Mouse (Mus musculus) CH12.LX (cell line): ENCODE results near the gene Il6ra. TPM values are rescaled to one million over a fixed set of nuclear protein-coding genes. Genes with fewer than 3 reads are reported as not detected.

Source experiments
- DNase-seq: peaks from one replicate; pipeline ENCODE4 v3.0.0-alpha.2; 2013; ENCODE audit errors: extremely low read depth
- H3K27ac ChIP-seq: 2 replicates; pipeline ENCODE4 v1.5.1; 2012; ENCODE audit warnings: low read depth, mild to moderate bottlenecking, control low read depth, moderate library complexity; ENCODE audit not compliant: insufficient read depth
- H3K27me3 ChIP-seq: replicated peaks from 2 replicates; pipeline ENCODE3; 2012; ENCODE audit warnings: inconsistent platforms
- H3K36me3 ChIP-seq, 2 experiments: replicated peaks in 1 of 2; 2 replicates each; pipeline versions ENCODE3 to v1.6.1; 2012; ENCODE audit warnings: inconsistent platforms in 1 of 2, low read length in 1 of 2, mild to moderate bottlenecking in 1 of 2, mixed read lengths in 1 of 2, moderate library complexity in 1 of 2; ENCODE audit not compliant: control insufficient read depth in 1 of 2, insufficient read depth in 1 of 2
- H3K4me1 ChIP-seq, 2 experiments: 2 replicates each; pipeline ENCODE4 v1.6.1; 2012; ENCODE audit warnings: inconsistent platforms in 1 of 2, moderate library complexity in 1 of 2; ENCODE audit not compliant: insufficient read depth in 2 of 2, control insufficient read depth in 1 of 2
- H3K4me2 ChIP-seq: 2 replicates; pipeline ENCODE4 v1.6.1; 2012; ENCODE audit warnings: low read depth, mild to moderate bottlenecking, control low read depth; ENCODE audit not compliant: poor library complexity, insufficient read depth, severe bottlenecking
- H3K4me3 ChIP-seq, 3 experiments: fragments of 150-350 bp in 1 of 3; sonication (generic) in 1 of 3; replicated peaks in 1 of 3; 2 replicates each; pipeline versions ENCODE3 to v1.5.1; 2011 to 2012; ENCODE audit warnings: low read depth in 2 of 3, low read length in 2 of 3, mild to moderate bottlenecking in 2 of 3, moderate library complexity in 2 of 3, control low read depth in 1 of 3, improper control_type of control experiment in 1 of 3, inconsistent platforms in 1 of 3, mixed read lengths in 1 of 3; ENCODE audit not compliant: poor library complexity in 1 of 3
- H3K79me2 ChIP-seq: replicated peaks from 2 replicates; pipeline ENCODE4 v1.6.1; 2012; ENCODE audit warnings: mild to moderate bottlenecking, moderate library complexity; ENCODE audit not compliant: control insufficient read depth, poor library complexity, insufficient read depth, severe bottlenecking; ENCODE audit errors: extremely low read depth
- H3K9ac ChIP-seq: 2 replicates; pipeline ENCODE4 v1.6.1; 2012; ENCODE audit warnings: low read depth, mild to moderate bottlenecking, control low read depth, moderate library complexity; ENCODE audit not compliant: insufficient read depth
- H3K9me3 ChIP-seq: replicated peaks from 2 replicates; pipeline ENCODE3; 2012; ENCODE audit warnings: low read length, inconsistent platforms, mixed read lengths
- BHLHE40 ChIP-seq: IDR thresholded peaks from 2 replicates; pipeline ENCODE4 v1.6.1; 2011; ENCODE audit warnings: mild to moderate bottlenecking, low read depth, low read length, improper control_type of control experiment
- CHD1 ChIP-seq: IDR thresholded peaks from 2 replicates; pipeline ENCODE4 v1.6.1; 2012; ENCODE audit warnings: low read depth, low read length, improper control_type of control experiment, inconsistent platforms
- CHD2 ChIP-seq: IDR thresholded peaks from 2 replicates; pipeline ENCODE4 v1.6.1; 2011; ENCODE audit warnings: low read length, improper control_type of control experiment
- CTCF ChIP-seq, 2 experiments: IDR thresholded peaks in 1 of 2; conservative IDR thresholded peaks in 1 of 2; 2 replicates each; pipeline ENCODE4 v1.5.1; 2011 to 2012; ENCODE audit warnings: low read depth in 2 of 2, low read length in 2 of 2, improper control_type of control experiment in 1 of 2, inconsistent platforms in 1 of 2, mild to moderate bottlenecking in 1 of 2, moderate library complexity in 1 of 2
- E2F4 ChIP-seq: IDR thresholded peaks from 2 replicates; pipeline ENCODE4 v1.6.1; 2011; ENCODE audit warnings: low read depth, low read length, improper control_type of control experiment; ENCODE audit not compliant: insufficient replicate concordance
- ELF1 ChIP-seq: IDR thresholded peaks from 2 replicates; pipeline ENCODE4 v1.6.1; 2014; ENCODE audit warnings: low read depth, mild to moderate bottlenecking, inconsistent platforms, low read length, improper control_type of control experiment
- EP300 ChIP-seq: IDR thresholded peaks from 2 replicates; pipeline ENCODE4 v1.6.1; 2011; ENCODE audit warnings: low read length, improper control_type of control experiment
- ETS1 ChIP-seq: conservative IDR thresholded peaks from 2 replicates; pipeline ENCODE4 v1.6.1; 2012; ENCODE audit warnings: low read depth, mild to moderate bottlenecking, inconsistent platforms, low read length, improper control_type of control experiment, moderate library complexity
- GABPA ChIP-seq: IDR thresholded peaks from 2 replicates; pipeline ENCODE4 v1.6.1; 2012; ENCODE audit warnings: low read depth, low read length, improper control_type of control experiment, inconsistent platforms; ENCODE audit not compliant: insufficient replicate concordance
- HCFC1 ChIP-seq: IDR thresholded peaks from 2 replicates; pipeline ENCODE4 v1.6.1; 2012; ENCODE audit warnings: low read depth, mild to moderate bottlenecking, inconsistent platforms, low read length, improper control_type of control experiment
- IRF4 ChIP-seq: IDR thresholded peaks from 2 replicates; pipeline ENCODE4 v1.6.1; 2014; ENCODE audit warnings: low read depth, mild to moderate bottlenecking, inconsistent platforms, low read length, improper control_type of control experiment
- JUN ChIP-seq: IDR thresholded peaks from 2 replicates; pipeline ENCODE4 v1.6.1; 2011; ENCODE audit warnings: low read depth, mild to moderate bottlenecking, low read length, improper control_type of control experiment, moderate library complexity; ENCODE audit not compliant: insufficient read depth
- JUND ChIP-seq: conservative IDR thresholded peaks from 2 replicates; pipeline ENCODE4 v1.6.1; 2011; ENCODE audit warnings: low read depth, low read length, improper control_type of control experiment
- KAT2A ChIP-seq: IDR thresholded peaks from 2 replicates; pipeline ENCODE4 v1.6.1; 2012; ENCODE audit warnings: low read length, improper control_type of control experiment, inconsistent platforms; ENCODE audit not compliant: insufficient replicate concordance
- MAFK ChIP-seq: IDR thresholded peaks from 2 replicates; pipeline ENCODE4 v1.6.1; 2011; ENCODE audit warnings: low read length, improper control_type of control experiment; ENCODE audit not compliant: insufficient replicate concordance
- MAX ChIP-seq: IDR thresholded peaks from 2 replicates; pipeline ENCODE4 v1.6.1; 2011; ENCODE audit warnings: low read length, improper control_type of control experiment
- MAZ ChIP-seq: IDR thresholded peaks from 2 replicates; pipeline ENCODE4 v1.6.1; 2012; ENCODE audit warnings: low read depth, mild to moderate bottlenecking, inconsistent platforms, low read length, improper control_type of control experiment, moderate library complexity
- MEF2A ChIP-seq: IDR thresholded peaks from 2 replicates; pipeline ENCODE4 v1.6.1; 2014; ENCODE audit warnings: low read depth, mild to moderate bottlenecking, inconsistent platforms, low read length, improper control_type of control experiment, borderline replicate concordance
- MXI1 ChIP-seq: IDR thresholded peaks from 2 replicates; pipeline ENCODE4 v1.6.1; 2011; ENCODE audit warnings: mild to moderate bottlenecking, low read depth, low read length, improper control_type of control experiment
- MYC ChIP-seq: IDR thresholded peaks from 2 replicates; pipeline ENCODE4 v1.6.1; 2011; ENCODE audit warnings: low read depth, mild to moderate bottlenecking, improper control_type of control experiment, low read length
- NELFE ChIP-seq: IDR thresholded peaks from 2 replicates; pipeline ENCODE4 v1.6.1; 2011; ENCODE audit warnings: low read depth, low read length, improper control_type of control experiment
- NRF1 ChIP-seq: IDR thresholded peaks from 2 replicates; pipeline ENCODE4 v1.6.1; 2014; ENCODE audit warnings: low read depth, mild to moderate bottlenecking, inconsistent platforms, low read length, improper control_type of control experiment, moderate library complexity
- PAX5 ChIP-seq: IDR thresholded peaks from 2 replicates; pipeline ENCODE4 v1.6.1; 2012; ENCODE audit warnings: low read length, inconsistent platforms, mixed read lengths
- POLR2A ChIP-seq: IDR thresholded peaks from 2 replicates; pipeline ENCODE4 v1.6.1; 2011; ENCODE audit warnings: low read depth, mild to moderate bottlenecking, improper control_type of control experiment, low read length
- POLR2AphosphoS2 ChIP-seq: IDR thresholded peaks from 2 replicates; pipeline ENCODE4 v1.6.1; 2011; ENCODE audit warnings: low read depth, low read length, improper control_type of control experiment
- RAD21 ChIP-seq: IDR thresholded peaks from 2 replicates; pipeline ENCODE4 v1.6.1; 2011; ENCODE audit warnings: low read depth, mild to moderate bottlenecking, low read length, improper control_type of control experiment, moderate library complexity
- RCOR1 ChIP-seq: conservative IDR thresholded peaks from 2 replicates; pipeline ENCODE4 v1.6.1; 2012; ENCODE audit warnings: low read depth, mild to moderate bottlenecking, inconsistent platforms, low read length, improper control_type of control experiment
- SIN3A ChIP-seq: IDR thresholded peaks from 2 replicates; pipeline ENCODE4 v1.6.1; 2012; ENCODE audit warnings: low read length, improper control_type of control experiment, inconsistent platforms
- SMC3 ChIP-seq: IDR thresholded peaks from 2 replicates; pipeline ENCODE4 v1.6.1; 2011; ENCODE audit warnings: low read depth, low read length, improper control_type of control experiment
- TBP ChIP-seq: conservative IDR thresholded peaks from 2 replicates; pipeline ENCODE4 v1.6.1; 2011; ENCODE audit warnings: low read depth, low read length, improper control_type of control experiment
- TCF12 ChIP-seq: IDR thresholded peaks from 2 replicates; pipeline ENCODE4 v1.6.1; 2014; ENCODE audit warnings: low read depth, mild to moderate bottlenecking, inconsistent platforms, low read length, improper control_type of control experiment
- UBTF ChIP-seq: IDR thresholded peaks from 2 replicates; pipeline ENCODE4 v1.6.1; 2012; ENCODE audit warnings: low read depth, mild to moderate bottlenecking, inconsistent platforms, low read length, improper control_type of control experiment, moderate library complexity
- USF1 ChIP-seq: IDR thresholded peaks from 2 replicates; pipeline ENCODE4 v1.6.1; 2014; ENCODE audit warnings: low read depth, mild to moderate bottlenecking, inconsistent platforms, low read length, improper control_type of control experiment
- USF2 ChIP-seq: conservative IDR thresholded peaks from 2 replicates; pipeline ENCODE4 v1.6.1; 2011; ENCODE audit warnings: low read depth, low read length, improper control_type of control experiment
- ZC3H11A ChIP-seq: IDR thresholded peaks from 2 replicates; pipeline ENCODE4 v1.6.1; 2012; ENCODE audit warnings: low read depth, mild to moderate bottlenecking, inconsistent platforms, low read length, improper control_type of control experiment
- ZKSCAN1 ChIP-seq: IDR thresholded peaks from 2 replicates; pipeline ENCODE4 v1.6.1; 2012; ENCODE audit warnings: low read depth, inconsistent platforms, low read length, improper control_type of control experiment, borderline replicate concordance
- ZMIZ1 ChIP-seq: IDR thresholded peaks from 2 replicates; pipeline ENCODE4 v1.6.1; 2012; ENCODE audit warnings: low read depth, mild to moderate bottlenecking, inconsistent platforms, low read length, improper control_type of control experiment
- ZNF384 ChIP-seq: IDR thresholded peaks from 2 replicates; pipeline ENCODE4 v1.6.1; 2012; ENCODE audit warnings: low read depth, low read length, improper control_type of control experiment, inconsistent platforms
- dilution Hi-C: fragments of 300-500 bp; cut with MboI; formaldehyde crosslinking; loops from 2 replicates; pipeline ENCODE4 v1.14.3; 2020; ENCODE audit warnings: low sequenced_read_pairs; ENCODE audit not compliant: extremely low pct_unique_long_range_greater_than_20kb, extremely low pct_ligation_motif_present
- in situ Hi-C: fragments of 300-500 bp; cut with MboI; formaldehyde crosslinking; loops from 3 replicates; pipeline ENCODE4 v1.14.3; 2019; ENCODE audit warnings: low sequenced_read_pairs, low pct_ligation_motif_present, low pct_unique_long_range_greater_than_20kb, mixed read lengths
- polyA plus RNA-seq: library from polyadenylated mRNA; unstranded; fragments of >175 nt; gene quantifications from 2 replicates; pipeline ENCODE4 v1.2.1, GENCODE M21; 2012; ENCODE audit warnings: low read depth; ENCODE audit not compliant: insufficient read length
- total RNA-seq, 2 experiments: library from RNA; depleted of rRNA; stranded (reverse); fragments of 300-350 nt in 1 of 2; fragments of >200 nt in 1 of 2; gene quantifications; 2 replicates each; pipeline ENCODE4 v1.2.3; 2012 to 2014

The Il6ra gene
- total and polyA plus RNA-seq, 3 experiments = 1.4 to 4.8 (median 1.6) TPM

- peak overlapping the region; percentile 85 for H3K4me2 ChIP-seq
- peaks cover 2 to 3% of the 10 kb centered on the region in 2 experiments for H3K36me3 ChIP-seq
- peak; percentile 60 for DNase-seq
- peaks cover 14% of the 10 kb centered on the region for H3K27me3 ChIP-seq
- in situ Hi-C loops = no loop called here
- H3K27ac ChIP-seq = peak overlapping the region; percentile 84
- dilution Hi-C loops = no loop called here
- peaks cover 36 to 87% of the 10 kb centered on the region in 2 experiments for H3K4me1 ChIP-seq
- no peak overlapping the region for H3K4me3 ChIP-seq
- no peak overlapping the region for H3K9ac ChIP-seq
- TF ChIP-seq CHD2 (peak; percentile 79), NRF1 (peak; percentile 66), JUN (no peak), ETS1 (peak; percentile 67), SIN3A (no peak; the same call in 1 of the 2 replicates), MEF2A (peak; percentile 64), RAD21 (peak; percentile 14), SMC3 (no peak), CHD1 (no peak), JUND (0 out of 2 replicates have a peak, but pooled peaks have one; percentile 9), KAT2A (no peak), UBTF (peak; percentile 17; the same call in 1 of the 2 replicates), ZNF384 (peak; percentile 40), ZMIZ1 (no peak), CTCF (conservative IDR thresholded peaks at IDR 0.05 in 1 of 2, IDR thresholded peaks at IDR 0.05 in 1 of 2; ENCODE audit: low read depth in 2 of 2, low read length in 2 of 2) (no peak), TBP (no peak), ELF1 (0 out of 2 replicates have a peak, but pooled peaks have one; percentile 40), MXI1 (peak; percentile 78), USF2 (no peak), TCF12 (peak; percentile 94), IRF4 (peak; percentile 77), E2F4 (no peak), MAZ (peak; percentile 80; the same call in 1 of the 2 replicates), GABPA (no peak), MAX (peak; percentile 71; the same call in 1 of the 2 replicates), MAFK (no peak), USF1 (no peak), MYC (peak; percentile 82), HCFC1 (no peak), EP300 (peak; percentile 85), NELFE (no peak), ZC3H11A (no peak), ZKSCAN1 (no peak), POLR2A (0 out of 2 replicates have a peak, but pooled peaks have one; percentile 21), POLR2AphosphoS2 (no peak), RCOR1 (peak; percentile 63; the same call in 1 of the 2 replicates), BHLHE40 (peak; percentile 94), PAX5 (no peak)
- TF ChIP-seq, all 38 proteins: peak for 19
- H3K9me3 ChIP-seq = no peaks in the 10 kb centered on the region
- peaks cover under 1% of the 10 kb centered on the region; the same call in 1 of the 2 replicates for H3K79me2 ChIP-seq
These were observed 4.2 kb downstream of the Il6ra start for GRCm38 (mm10) chr3:89908836-89909235.
